Mouse (Mus musculus): ENCODE data around the gene Zfp879. TPM values are rescaled to one million over a fixed set of nuclear protein-coding genes. Genes with fewer than 3 reads are reported as not detected.

Gene Zfp879
- 1.2 and 2.0 TPM in 2 replicates for polyA plus RNA-seq (2015; fragmentation: Nextera tagmentation; extraction: Ambion mirVana)

GRCm38 (mm10) chr11:50841023-50841735, at the start of gene Zfp879:
TSS of gene Zfp879 (minus strand) at chr11:50841552.
- ATAC-seq (ENCODE audit: low FRiP score, low read depth): peak; percentile 98
- Histone ChIP-seq H3K9ac (peak within 1 kb of the TSS; percentile 63), H3K27me3 (no peaks in the 10 kb centered on the region), H3K4me2 (peak within 1 kb of the TSS; percentile 78), H3K4me3 (peak within 1 kb of the TSS; percentile 49), H3K9me3 (no peaks in the 10 kb centered on the region), H3K36me3 (no peaks in the 10 kb centered on the region), H3K4me1 (replicated peaks) (peaks cover 14% of the 10 kb centered on the region), H3K27ac (replicated peaks) (peak within 1 kb of the TSS; percentile 81)
- WGBS: 21% methylated on average over 22 of the region's 22 CpGs

GRCm38 (mm10) chr11:50887390-50888128, 46.2 kb upstream of the Zfp879 start, which contains the start of gene Zfp454:
TSS of gene Zfp454 (minus strand) at chr11:50887651.
- ATAC-seq (ENCODE audit: low FRiP score, low read depth): peak; percentile 96
- WGBS: 5% methylated on average over 26 of the region's 26 CpGs
- peak within 1 kb of the TSS; percentile 85 for H3K27ac ChIP-seq (replicated peaks)

GRCm38 (mm10) chr11:50886933-50887293, 45.6 kb upstream of the Zfp879 start:
- Histone ChIP-seq H3K4me3 (peak overlapping the region; percentile 56), H3K9ac (peak overlapping the region; percentile 62), H3K36me3 (peaks cover 18% of the 10 kb centered on the region), H3K9me3 (no peaks in the 10 kb centered on the region), H3K27me3 (no peaks in the 10 kb centered on the region), H3K4me1 (replicated peaks) (peaks cover 16% of the 10 kb centered on the region), H3K4me2 (peak overlapping the region; percentile 77), H3K27ac (replicated peaks) (peak overlapping the region; percentile 85)
- peak; percentile 31; the same call in 1 of the 2 replicates for ATAC-seq (ENCODE audit: low FRiP score, low read depth)
- WGBS: 14% methylated on average over 10 of the region's 10 CpGs

More at GRCm38 (mm10) chr11:50887390-50888128, 46.2 kb upstream of the Zfp879 start, which contains the start of gene Zfp454:
- Histone ChIP-seq H3K4me3 (peak within 1 kb of the TSS; percentile 56), H3K4me1 (replicated peaks) (peaks cover 16% of the 10 kb centered on the region), H3K9me3 (no peaks in the 10 kb centered on the region), H3K9ac (peak within 1 kb of the TSS; percentile 62), H3K36me3 (peaks cover 18% of the 10 kb centered on the region), H3K27me3 (no peaks in the 10 kb centered on the region), H3K4me2 (peak within 1 kb of the TSS; percentile 77)

GRCm38 (mm10) chr11:50886231-50886932, 45.0 kb upstream of the Zfp879 start:
- peaks cover 16% of the 10 kb centered on the region for H3K4me1 ChIP-seq (replicated peaks)
- H3K9me3 ChIP-seq: no peaks in the 10 kb centered on the region
- H3K9ac ChIP-seq: peak overlapping the region; percentile 62
- 41% methylated on average over 8 of the region's 8 CpGs for WGBS
- no peak overlapping the region for H3K27ac ChIP-seq (replicated peaks)
- no peaks in the 10 kb centered on the region for H3K27me3 ChIP-seq
- H3K4me3 ChIP-seq: peak overlapping the region; percentile 56
- ATAC-seq (ENCODE audit: low FRiP score, low read depth): no peak
- H3K36me3 ChIP-seq: peaks cover 22% of the 10 kb centered on the region
- peak overlapping the region; percentile 77 for H3K4me2 ChIP-seq

- Histone ChIP-seq H3K4me3 (no peak overlapping the region), H3K9me3 (no peaks in the 10 kb centered on the region), H3K27ac (replicated peaks) (no peak overlapping the region), H3K27me3 (no peaks in the 10 kb centered on the region), H3K4me2 (no peak overlapping the region), H3K9ac (no peak overlapping the region), H3K4me1 (replicated peaks) (peaks cover 16% of the 10 kb centered on the region), H3K36me3 (peaks cover 43% of the 10 kb centered on the region)
- no peak for ATAC-seq (ENCODE audit: low FRiP score, low read depth)
- 88% methylated on average over 3 of the region's 3 CpGs for WGBS
These were observed 42.4 kb upstream of the Zfp879 start for GRCm38 (mm10) chr11:50883756-50884155.

GRCm38 (mm10) chr11:50878641-50879040, 37.3 kb upstream of the Zfp879 start:
- no peak for ATAC-seq (ENCODE audit: low FRiP score, low read depth)
- peaks cover 5% of the 10 kb centered on the region; the same call in 1 of the 2 replicates for H3K9me3 ChIP-seq
- H3K27me3 ChIP-seq: no peaks in the 10 kb centered on the region
- 96% methylated on average over 3 of the region's 3 CpGs for WGBS
- no peak overlapping the region for H3K9ac ChIP-seq
- peaks cover 82% of the 10 kb centered on the region for H3K36me3 ChIP-seq
- H3K4me3 ChIP-seq: no peak overlapping the region
- H3K27ac ChIP-seq (replicated peaks): no peak overlapping the region
- no peak overlapping the region for H3K4me2 ChIP-seq
- no peaks in the 10 kb centered on the region for H3K4me1 ChIP-seq (replicated peaks)

GRCm38 (mm10) chr11:50850989-50851601, 9.7 kb upstream of the Zfp879 start:
- no peak; the same call in 1 of the 2 replicates for ATAC-seq (ENCODE audit: low FRiP score, low read depth)
- H3K27me3 ChIP-seq: peaks cover 56% of the 10 kb centered on the region
- WGBS: under 1% methylated on average over 72 of the region's 72 CpGs
- peak overlapping the region; percentile 92 for H3K4me2 ChIP-seq
- peak overlapping the region; percentile 4; the same call in 1 of the 2 replicates for H3K9ac ChIP-seq
- no peaks in the 10 kb centered on the region for H3K36me3 ChIP-seq
- H3K27ac ChIP-seq (replicated peaks): no peak overlapping the region
- no peaks in the 10 kb centered on the region for H3K9me3 ChIP-seq
- H3K4me1 ChIP-seq (replicated peaks): peaks cover 19% of the 10 kb centered on the region
- H3K4me3 ChIP-seq: peak overlapping the region; percentile 42

- WGBS: 1% methylated on average over 11 of the region's 11 CpGs
- no peak within 1 kb of the TSS for H3K27ac ChIP-seq (replicated peaks)
- peaks cover 56% of the 10 kb centered on the region for H3K27me3 ChIP-seq
- no peak for ATAC-seq (ENCODE audit: low FRiP score, low read depth)
- H3K4me1 ChIP-seq (replicated peaks): peaks cover 19% of the 10 kb centered on the region
- peak within 1 kb of the TSS; percentile 42 for H3K4me3 ChIP-seq
- peak within 1 kb of the TSS; percentile 4; the same call in 1 of the 2 replicates for H3K9ac ChIP-seq
- peak within 1 kb of the TSS; percentile 92 for H3K4me2 ChIP-seq
- no peaks in the 10 kb centered on the region for H3K9me3 ChIP-seq
- H3K36me3 ChIP-seq: no peaks in the 10 kb centered on the region
These were observed 8.9 kb upstream of the Zfp879 start, which contains the start of gene Grm6 for GRCm38 (mm10) chr11:50850177-50850735. TSS of gene Grm6 (plus strand) at chr11:50850685.

GRCm38 (mm10) chr11:50849310-50849709, 8.0 kb upstream of the Zfp879 start:
- Histone ChIP-seq H3K4me2 (no peak overlapping the region), H3K27me3 (peaks cover 56% of the 10 kb centered on the region), H3K4me3 (no peak overlapping the region), H3K27ac (replicated peaks) (no peak overlapping the region), H3K9me3 (no peaks in the 10 kb centered on the region), H3K9ac (no peak overlapping the region), H3K36me3 (no peaks in the 10 kb centered on the region), H3K4me1 (replicated peaks) (peaks cover 19% of the 10 kb centered on the region)
- no peak for ATAC-seq (ENCODE audit: low FRiP score, low read depth)
- WGBS: 14% methylated on average over 10 of the region's 10 CpGs

- no peak overlapping the region for H3K27ac ChIP-seq (replicated peaks)
- H3K27me3 ChIP-seq: peaks cover 56% of the 10 kb centered on the region
- no peaks in the 10 kb centered on the region for H3K9me3 ChIP-seq
- H3K4me2 ChIP-seq: no peak overlapping the region
- WGBS: 40% methylated on average over 3 of the region's 3 CpGs
- peaks cover 19% of the 10 kb centered on the region for H3K4me1 ChIP-seq (replicated peaks)
- no peaks in the 10 kb centered on the region for H3K36me3 ChIP-seq
- no peak overlapping the region for H3K4me3 ChIP-seq
- H3K9ac ChIP-seq: no peak overlapping the region
- ATAC-seq (ENCODE audit: low FRiP score, low read depth): no peak
These were observed 7.3 kb upstream of the Zfp879 start for GRCm38 (mm10) chr11:50848520-50849137.

- Histone ChIP-seq H3K36me3 (no peaks in the 10 kb centered on the region), H3K9ac (no peak overlapping the region), H3K4me1 (replicated peaks) (peaks cover 19% of the 10 kb centered on the region), H3K27ac (replicated peaks) (no peak overlapping the region), H3K9me3 (no peaks in the 10 kb centered on the region), H3K4me2 (no peak overlapping the region), H3K4me3 (no peak overlapping the region), H3K27me3 (peaks cover 43% of the 10 kb centered on the region)
- ATAC-seq (ENCODE audit: low FRiP score, low read depth): no peak
- 67% methylated on average over 5 of the region's 5 CpGs for WGBS
These were observed 5.7 kb upstream of the Zfp879 start for GRCm38 (mm10) chr11:50847047-50847446.
